Mouse (Mus musculus) G1E-ER4 (cell line): ENCODE results near the gene Rbmx2. TPM values are rescaled to one million over a fixed set of nuclear protein-coding genes. Genes with fewer than 3 reads are reported as not detected.

Experiments
- GATA1 ChIP-seq: IDR thresholded peaks from one replicate; pipeline ENCODE4 v1.8.0; 2012; ENCODE audit warnings: low read length, inconsistent platforms
- polyA plus RNA-seq: library from polyadenylated mRNA; stranded (reverse); fragments of >175 nt; gene quantifications from 2 replicates; pipeline ENCODE4 v1.2.3, GENCODE M21; 2012

Rbmx2 gene
- 12.4 and 13.1 TPM in 2 replicates for polyA plus RNA-seq

DNA sequence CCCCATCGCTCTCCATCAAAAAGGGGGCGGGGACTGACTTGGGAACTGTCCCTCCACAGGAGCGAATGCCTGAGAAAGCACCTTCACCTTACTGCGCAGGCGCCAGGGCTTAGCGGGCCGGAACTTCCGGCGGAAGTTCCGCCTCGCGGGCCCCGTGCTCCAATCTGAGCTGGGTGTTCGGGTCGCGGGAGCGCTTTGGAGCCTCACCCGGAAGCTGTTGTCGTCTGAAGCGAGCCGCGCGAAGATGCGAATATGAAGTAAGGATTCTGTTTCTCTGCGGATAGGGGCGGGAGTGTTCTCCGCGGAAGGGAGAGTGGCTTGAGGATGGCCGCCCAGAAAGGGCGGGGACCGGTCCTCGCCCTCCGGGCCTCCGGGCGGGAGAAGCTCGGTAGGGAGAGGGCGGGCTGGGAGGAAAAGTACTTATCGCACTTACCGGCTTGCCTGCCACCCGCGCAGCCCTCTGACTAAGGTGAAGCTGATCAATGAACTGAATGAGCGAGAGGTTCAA lies at the start of gene Rbmx2:
Rbmx2 (plus strand) TSS at position 141 of the 508 bp plus-strand sequence.
- TF ChIP-seq GATA1: no peak

DNA sequence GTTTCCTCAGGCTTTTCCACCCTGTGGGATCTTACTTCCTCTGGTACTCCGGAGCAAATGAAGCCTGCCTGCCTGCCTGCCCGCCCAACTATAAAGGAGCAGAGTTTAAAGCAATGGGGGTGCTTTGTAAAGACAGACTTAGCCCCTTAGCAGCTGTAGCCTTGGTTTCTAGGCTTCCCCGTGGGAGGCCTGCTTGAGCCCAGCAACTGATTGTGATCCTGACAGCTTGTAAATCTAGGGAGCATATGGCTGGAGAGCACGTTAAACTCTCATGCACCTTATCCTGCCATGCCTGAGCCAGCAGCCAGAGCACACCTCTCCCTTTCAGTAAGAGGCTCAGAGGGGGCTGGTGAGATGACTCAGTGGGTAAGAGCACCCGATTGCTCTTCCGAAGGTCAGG lies 28.0 kb upstream of the Rbmx2 start:
- TF ChIP-seq GATA1: no peak

DNA sequence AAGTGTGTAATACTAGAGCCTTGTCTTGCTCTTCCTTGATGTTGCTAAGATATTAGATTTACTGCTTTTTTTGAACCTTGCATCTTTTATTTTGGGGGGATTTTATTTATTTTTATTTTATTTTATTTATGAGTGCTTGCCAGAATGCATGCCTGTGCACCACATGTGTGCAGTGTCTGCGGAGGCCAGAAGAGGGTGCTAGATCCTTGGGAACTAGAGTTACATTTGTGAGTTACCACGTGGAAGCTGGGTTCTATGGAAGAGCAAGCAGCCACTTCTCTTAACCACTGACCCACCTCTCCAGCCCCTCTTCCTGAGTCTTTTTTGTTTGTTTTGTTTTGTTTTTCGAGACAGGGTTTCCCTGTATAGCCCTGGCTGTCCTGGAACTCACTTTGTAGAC lies 25.2 kb upstream of the Rbmx2 start:
- TF ChIP-seq GATA1: no peak

DNA sequence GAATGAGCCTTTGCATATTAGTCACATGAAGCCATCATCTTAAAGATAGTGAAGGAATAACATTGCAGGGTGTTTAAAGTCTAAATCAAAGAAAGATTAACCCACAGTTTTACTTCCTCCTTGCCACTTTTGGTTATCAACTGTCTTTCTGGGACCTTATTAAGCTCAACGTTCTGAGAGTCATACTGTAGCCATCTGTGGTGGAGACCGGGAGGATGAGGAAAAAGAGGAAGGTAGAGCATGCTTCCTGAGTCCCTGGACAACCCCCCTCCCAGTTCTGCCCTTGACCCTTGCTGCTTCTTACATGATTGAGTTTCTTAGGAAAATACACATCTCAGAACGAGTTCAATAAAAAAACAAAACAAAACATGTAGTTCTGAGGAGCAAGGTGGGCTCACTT lies 23.1 kb upstream of the Rbmx2 start:
- TF ChIP-seq GATA1: no peak

DNA sequence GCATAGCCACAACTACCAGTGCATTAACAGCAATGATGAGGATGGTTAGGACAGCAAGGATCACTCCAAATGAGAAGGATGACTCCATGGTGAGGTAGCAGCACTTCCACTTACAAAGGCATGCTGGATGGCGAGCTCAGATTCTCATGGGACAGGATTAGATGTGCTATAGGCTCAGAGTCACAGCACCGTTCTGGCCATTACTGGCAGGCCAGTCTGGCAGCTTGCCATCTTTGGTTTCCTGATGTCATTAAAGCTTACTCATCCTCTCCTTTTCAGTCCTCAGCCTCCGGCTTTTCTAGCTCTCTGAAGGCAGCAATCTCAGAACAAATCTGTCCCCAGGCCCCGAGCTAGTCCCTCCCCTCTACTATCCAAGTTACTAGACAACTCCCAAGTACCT lies 20.6 kb upstream of the Rbmx2 start, which contains the start of gene Gpr119:
Gpr119 (minus strand) TSS at position 308 of the 400 bp plus-strand sequence.
- TF ChIP-seq GATA1: no peak

DNA sequence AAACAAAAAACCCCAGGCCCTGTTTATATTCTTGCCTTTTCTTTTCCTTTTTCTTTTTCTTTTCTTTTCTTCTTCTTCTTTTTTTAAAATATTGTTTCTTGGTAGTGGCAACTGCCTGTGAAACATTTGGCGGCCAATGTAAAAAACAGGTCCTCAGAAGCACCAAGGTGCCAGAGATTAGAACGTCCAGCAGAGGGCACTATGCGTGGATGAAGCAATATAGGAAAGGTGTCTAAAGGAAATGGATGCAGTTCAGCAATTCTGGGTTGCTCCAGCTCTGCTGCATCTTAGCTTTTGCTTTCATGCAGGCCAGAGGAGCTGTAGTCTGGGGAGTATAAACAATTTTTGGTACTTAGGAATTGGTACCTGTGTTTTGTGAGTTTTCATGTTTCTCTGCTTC lies 11.4 kb upstream of the Rbmx2 start:
- no peak for TF ChIP-seq GATA1

DNA sequence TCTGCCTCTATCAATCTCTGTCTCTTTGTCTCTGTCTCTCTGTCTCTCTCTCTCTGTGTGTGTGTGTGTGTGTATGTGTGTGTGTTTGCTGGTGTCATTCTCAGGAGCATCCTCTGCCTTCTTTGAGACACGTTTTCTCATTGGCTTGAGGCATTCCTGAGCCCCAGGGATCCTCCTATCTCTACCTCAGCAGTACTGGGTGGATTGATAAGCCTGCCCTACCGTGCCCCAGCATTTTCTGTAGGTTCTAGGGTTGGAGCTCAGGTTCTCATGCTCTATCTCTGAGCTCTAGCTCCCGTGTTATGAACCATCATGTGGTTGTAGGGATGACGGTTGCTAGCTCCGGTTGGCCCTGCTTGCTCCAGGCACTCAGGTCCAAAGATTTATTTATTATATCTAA lies 10.9 kb upstream of the Rbmx2 start:
- no peak for TF ChIP-seq GATA1

DNA sequence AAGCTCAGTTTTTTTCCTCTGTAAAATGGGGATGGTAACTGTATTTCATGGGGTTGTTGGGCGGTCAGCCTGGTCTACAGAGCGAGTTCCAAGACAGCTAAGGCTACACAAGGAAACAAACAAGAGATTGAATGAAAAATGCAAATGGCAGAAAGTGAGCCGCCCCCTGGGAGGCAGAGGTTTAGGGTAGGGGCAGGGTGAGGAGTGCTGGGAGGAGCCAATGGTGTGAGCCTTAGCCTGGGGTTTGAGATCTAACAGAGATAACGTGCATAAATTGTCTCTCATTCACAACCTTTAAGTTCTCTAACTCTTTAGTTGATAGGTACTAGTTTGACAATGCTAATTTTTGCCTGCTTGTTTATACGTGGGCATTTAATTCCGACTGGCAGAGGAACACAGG lies 344 bp upstream of the Rbmx2 start:
- TF ChIP-seq GATA1: no peak

DNA sequence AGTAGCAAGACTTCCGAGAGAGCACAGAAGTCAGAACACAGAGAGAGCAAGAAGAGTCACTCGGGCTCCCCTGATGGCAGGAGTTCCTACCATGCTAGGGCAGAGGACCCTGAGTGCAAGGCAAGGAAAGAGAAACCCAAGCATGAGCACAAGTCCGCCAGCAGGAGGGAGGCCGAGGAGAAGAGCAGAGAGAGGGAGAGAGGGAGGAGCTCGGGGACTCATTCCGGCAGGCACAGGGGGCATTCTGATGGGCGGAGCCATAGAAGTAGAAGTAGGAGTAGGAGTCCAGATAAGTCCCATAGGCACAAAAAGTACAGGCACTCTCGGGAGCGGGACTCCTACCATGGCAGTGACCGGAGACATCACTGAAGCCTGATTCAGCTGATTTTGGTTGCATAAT lies 14.9 kb downstream of the Rbmx2 start:
- no peak for TF ChIP-seq GATA1

DNA sequence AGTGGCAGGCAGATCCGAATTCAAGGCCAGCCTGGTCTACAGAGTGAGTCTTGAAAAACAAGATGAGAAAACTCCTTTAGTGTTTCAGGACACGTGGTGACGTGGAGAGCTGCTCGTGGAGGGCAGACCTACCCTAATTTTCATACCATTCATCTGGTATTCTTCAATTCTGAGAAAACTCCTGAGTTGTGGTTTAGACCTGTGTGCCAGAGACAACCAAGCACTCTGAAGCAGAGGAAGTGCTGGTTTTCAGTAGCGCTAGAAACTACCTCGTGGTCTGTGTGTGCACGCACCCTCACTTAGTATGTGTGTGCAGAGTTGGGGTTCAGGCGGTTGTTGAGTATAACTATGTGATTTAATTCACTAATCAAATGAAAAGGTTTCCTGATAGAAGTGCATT lies 18.0 kb downstream of the Rbmx2 start:
- no peak for TF ChIP-seq GATA1

DNA sequence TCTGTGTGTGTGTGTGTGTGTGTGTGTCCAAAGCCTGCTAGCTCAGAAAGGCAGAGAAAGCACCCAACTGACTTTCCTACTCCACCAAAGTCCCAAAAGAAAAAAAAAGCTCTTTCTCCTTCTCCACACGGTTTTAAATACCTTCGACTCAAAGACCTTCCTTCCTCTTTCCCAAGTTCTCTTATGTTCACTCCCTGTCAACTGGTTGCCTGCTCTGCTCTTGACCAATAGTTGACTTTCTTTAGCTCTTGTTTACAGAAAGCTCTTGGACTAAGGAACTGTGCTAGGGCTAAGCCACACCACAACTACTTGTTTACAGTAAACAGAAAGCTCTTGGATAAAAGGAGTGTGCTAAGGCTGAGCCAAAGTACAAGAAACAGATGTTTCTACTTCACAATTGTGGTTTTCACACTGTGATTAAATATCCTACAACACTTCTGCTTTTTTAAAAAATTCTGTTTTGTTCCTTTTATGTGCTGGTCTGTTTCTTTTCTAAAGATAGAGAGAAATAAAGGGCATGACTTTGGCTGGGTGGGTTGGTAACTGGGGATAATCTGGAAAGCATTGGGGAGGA lies 60.0 kb downstream of the Rbmx2 start:
- TF ChIP-seq GATA1: no peak

Other genes starting within 250 kb of the Rbmx2 start
- gene Elf4, start 231.9 kb upstream of the Rbmx2 start, polyA plus RNA-seq: 11.6 and 16.7 TPM in 2 replicates
- gene Aifm1, start 181.4 kb upstream of the Rbmx2 start, polyA plus RNA-seq: 7.3 and 7.5 TPM in 2 replicates
- 0.09 and 0.18 TPM in 2 replicates for gene Rab33a, start 175.7 kb upstream of the Rbmx2 start, polyA plus RNA-seq
- 0.32 and 1.1 TPM in 2 replicates for gene Zfp280c, start 100.5 kb upstream of the Rbmx2 start, polyA plus RNA-seq
- not detected in 2 replicates for gene Slc25a14, start 71.6 kb upstream of the Rbmx2 start, polyA plus RNA-seq
- not detected in 2 replicates for gene Gpr119, start 20.5 kb upstream of the Rbmx2 start, polyA plus RNA-seq
- not detected in 2 replicates for gene Gm595, start 182.7 kb downstream of the Rbmx2 start, polyA plus RNA-seq